Mouse (Mus musculus) kidney, adult 18-20 months (tissue): ENCODE results near the gene Gm14434.
"Not testable (repeated sequence)": the region's sequence is repeated elsewhere in the genome, so short reads cannot be mapped to it uniquely, and the experiment has no call there.

ENCODE experiments used
- DNase-seq: peaks from one replicate; pipeline ENCODE4 v3.0.0; 2021

The Gm14434 gene

DNA sequence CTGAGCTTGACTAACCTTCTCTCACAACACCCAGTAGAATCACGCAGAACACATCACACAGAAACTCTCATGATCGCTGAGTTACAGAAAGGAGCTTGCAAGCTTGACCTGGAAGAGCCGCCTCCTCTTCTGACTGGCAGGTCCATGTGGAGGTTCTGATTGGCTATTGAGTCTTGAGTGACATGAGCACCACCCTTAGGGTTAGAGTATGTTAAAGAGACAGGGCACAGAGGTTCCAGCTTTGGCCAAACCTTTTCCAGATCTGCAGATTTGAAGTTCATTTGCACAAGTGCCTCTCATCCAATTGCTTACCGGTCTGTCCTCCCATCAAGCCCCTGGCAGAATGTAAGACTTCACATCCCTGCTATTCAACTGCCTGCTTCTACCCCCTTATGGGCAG lies at the start of gene Gm14434:
Gm14434 (minus strand) TSS at position 101 of the 400 bp plus-strand sequence.
- not testable (repeated sequence) for DNase-seq

DNA sequence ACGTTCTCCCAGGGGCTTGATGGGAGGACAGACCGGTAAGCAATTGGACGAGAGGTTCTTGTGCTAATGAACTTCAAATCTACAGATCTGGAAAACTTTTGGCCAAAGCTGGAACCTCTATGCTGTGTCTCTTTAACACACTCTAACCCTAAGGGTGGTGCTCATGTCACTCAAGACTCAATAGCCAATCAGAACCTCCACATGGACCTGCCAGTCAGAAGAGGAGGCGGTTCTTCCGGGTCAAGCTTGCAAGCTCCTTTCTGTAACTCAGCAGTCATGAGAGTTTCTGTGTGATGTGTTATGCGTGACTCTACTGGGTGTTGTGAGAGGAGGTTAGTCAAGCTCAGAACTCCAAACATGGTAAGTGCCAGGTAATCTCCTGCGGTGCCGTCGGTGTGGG lies 34.2 kb upstream of the Gm14434 start, which contains the start of gene Zfp967:
Zfp967 (plus strand) TSS at position 301 of the 400 bp plus-strand sequence.
- not testable (repeated sequence) for DNase-seq

DNA sequence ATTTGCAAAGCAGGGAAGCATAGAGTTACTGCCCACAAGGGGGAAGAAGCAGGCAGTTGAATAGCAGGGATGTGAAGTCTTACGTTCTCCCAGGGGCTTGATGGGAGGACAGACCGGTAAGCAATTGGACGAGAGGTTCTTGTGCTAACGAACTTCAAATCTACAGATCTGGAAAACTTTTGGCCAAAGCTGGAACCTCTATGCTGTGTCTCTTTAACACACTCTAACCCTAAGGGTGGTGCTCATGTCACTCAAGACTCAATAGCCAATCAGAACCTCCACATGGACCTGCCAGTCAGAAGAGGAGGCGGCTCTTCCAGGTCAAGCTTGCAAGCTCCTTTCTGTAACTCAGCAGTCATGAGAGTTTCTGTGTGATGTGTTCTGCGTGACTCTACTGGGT lies 63.3 kb downstream of the Gm14434 start, which contains the start of gene Gm14435:
Gm14435 (plus strand) TSS at position 301 of the 400 bp plus-strand sequence.
- not testable (repeated sequence) for DNase-seq
